Mouse (Mus musculus) left cerebral cortex, adult 2 months (tissue): ENCODE data around the gene Cog7. TPM values are rescaled to one million over a fixed set of nuclear protein-coding genes. Genes with fewer than 3 reads are reported as not detected.

Experiments
- DNase-seq, 2 experiments: peaks; one replicate each; pipeline ENCODE4 v3.0.0; 2021 to 2022; ENCODE audit warnings: low spot score in 2 of 2, mixed read lengths in 1 of 2; ENCODE audit errors: extremely low spot score in 1 of 2
- H3K27ac ChIP-seq: fragments of 200-600 bp; 2 replicates; pipeline ENCODE4 v1.8.1; 2022
- H3K4me3 ChIP-seq: fragments of 200-600 bp; 2 replicates; pipeline ENCODE4 v1.8.1; 2022
- CTCF ChIP-seq: fragments of 200-600 bp; IDR thresholded peaks from 2 replicates; pipeline ENCODE4 v1.8.1; 2022; ENCODE audit warnings: antibody characterized with exemption, mild to moderate bottlenecking, moderate library complexity
- intact Hi-C: fragments of 180-260 bp; cut with DNase I; formaldehyde crosslinking; loops from one replicate; pipeline ENCODE4 v1.15.1; 2025
- total RNA-seq, 2 experiments: library from RNA; stranded (reverse); gene quantifications; 2 replicates each; pipeline ENCODE4 v1.2.3; 2021

The Cog7 gene
- total RNA-seq, 2 experiments from 2014 or later: 45.5 to 45.8 TPM

GRCm38 (mm10) chr7:121873998-121874397, 107.5 kb downstream of the Cog7 start:
- no peak overlapping the region for H3K27ac ChIP-seq
- intact Hi-C loops: no loop called here
- TF ChIP-seq CTCF: no peak

GRCm38 (mm10) chr7:121871631-121872030, 109.9 kb downstream of the Cog7 start:
- DNase-seq: no peak
- Histone ChIP-seq H3K4me3 (no peak overlapping the region), H3K27ac (no peak overlapping the region)
- no peak for TF ChIP-seq CTCF
- intact Hi-C loops: no loop called here

More at GRCm38 (mm10) chr7:121873998-121874397, 107.5 kb downstream of the Cog7 start:
- no peak overlapping the region for H3K4me3 ChIP-seq
- no peak for DNase-seq

- intact Hi-C loops: no loop called here
- no peak within 1 kb of the TSS for H3K4me3 ChIP-seq
Observed at GRCm38 (mm10) chr7:121864858-121865585, 116.5 kb downstream of the Cog7 start, which contains the start of gene Scnn1b. TSS of gene Scnn1b (plus strand) at chr7:121865038.

GRCm38 (mm10) chr7:121858939-121859338, 122.6 kb downstream of the Cog7 start:
- DNase-seq: no peak
- Histone ChIP-seq H3K4me3 (no peak overlapping the region), H3K27ac (no peak overlapping the region)
- no peak; the same call in none of the 2 replicates for TF ChIP-seq CTCF
- intact Hi-C loops: no loop called here

More at GRCm38 (mm10) chr7:121864858-121865585, 116.5 kb downstream of the Cog7 start, which contains the start of gene Scnn1b:
- H3K27ac ChIP-seq: no peak within 1 kb of the TSS
- no peak for DNase-seq
- no peak for TF ChIP-seq CTCF

- DNase-seq: no peak
- no peak overlapping the region for H3K27ac ChIP-seq
- no peak overlapping the region for H3K4me3 ChIP-seq
- intact Hi-C loops: no loop called here
- no peak for TF ChIP-seq CTCF
Observed at GRCm38 (mm10) chr7:121857177-121857884, 124.2 kb downstream of the Cog7 start.

- intact Hi-C loops: no loop called here
- no peak for TF ChIP-seq CTCF
- no peak for DNase-seq
- Histone ChIP-seq H3K4me3 (no peak overlapping the region), H3K27ac (no peak overlapping the region)
Observed at GRCm38 (mm10) chr7:121848537-121849168, 132.9 kb downstream of the Cog7 start.

GRCm38 (mm10) chr7:121845964-121846363, 135.5 kb downstream of the Cog7 start:
- Histone ChIP-seq H3K27ac (no peak overlapping the region), H3K4me3 (no peak overlapping the region)
- DNase-seq: no peak
- intact Hi-C loops: no loop called here
- TF ChIP-seq CTCF: no peak

- H3K4me3 ChIP-seq: no peak overlapping the region
- H3K27ac ChIP-seq: no peak overlapping the region
- DNase-seq: no peak
- intact Hi-C loops: loop anchor here (5.0 kb wide), 1 partner anchor 95 kb away; no protein-coding TSS in a partner anchor
- TF ChIP-seq CTCF: no peak
Observed at GRCm38 (mm10) chr7:121842234-121842633, 139.3 kb downstream of the Cog7 start.

GRCm38 (mm10) chr7:121840810-121841209, 140.7 kb downstream of the Cog7 start:
- DNase-seq: peak; percentile 12 to 25
- no peak overlapping the region for H3K27ac ChIP-seq
- TF ChIP-seq CTCF: no peak

GRCm38 (mm10) chr7:121836827-121837226, 144.7 kb downstream of the Cog7 start:
- no peak for TF ChIP-seq CTCF
- intact Hi-C loops: no loop called here
- Histone ChIP-seq H3K27ac (no peak overlapping the region), H3K4me3 (no peak overlapping the region)
- no peak for DNase-seq

More at GRCm38 (mm10) chr7:121840810-121841209, 140.7 kb downstream of the Cog7 start:
- intact Hi-C loops: loop anchor here (5.0 kb wide), 1 partner anchor 96 kb away; no protein-coding TSS in a partner anchor
- no peak overlapping the region for H3K4me3 ChIP-seq

- Histone ChIP-seq H3K4me3 (no peak overlapping the region), H3K27ac (no peak overlapping the region)
- intact Hi-C loops: no loop called here
- no peak for DNase-seq
- no peak; the same call in 1 of the 2 replicates for TF ChIP-seq CTCF
Observed at GRCm38 (mm10) chr7:121835392-121835791, 146.1 kb downstream of the Cog7 start.

Other genes with a start within 250 kb of the Cog7 start
- under 1 TPM; 0.11 to 0.12 TPM for gene Scnn1g, start 247.2 kb downstream of the Cog7 start, total RNA-seq
- gene Scnn1b, start 116.7 kb downstream of the Cog7 start, total RNA-seq: not detected
- 10 to 100 TPM; 31.2 to 34.6 TPM for gene Gga2, start 39.5 kb upstream of the Cog7 start, total RNA-seq
- 10 to 100 TPM; 59.2 to 60.4 TPM for gene Ubfd1, start 85.5 kb upstream of the Cog7 start, total RNA-seq
- 1 to 10 TPM; 7.5 to 8.2 TPM for gene Ears2, start 85.6 kb upstream of the Cog7 start, total RNA-seq
- 100 to 1,000 TPM; 260 to 276 TPM for gene Ndufab1, start 120.2 kb upstream of the Cog7 start, total RNA-seq
- 1 to 10 TPM; 1.2 to 2.2 TPM for gene Palb2, start 151.3 kb upstream of the Cog7 start, total RNA-seq
- 10 to 100 TPM; 90.7 to 96.2 TPM for gene Dctn5, start 151.3 kb upstream of the Cog7 start, total RNA-seq
- 1 to 10 TPM; 1.5 to 1.7 TPM for gene Plk1, start 177.7 kb upstream of the Cog7 start, total RNA-seq
- under 1 TPM; 0.45 to 0.75 TPM for gene Ern2, start 204.5 kb upstream of the Cog7 start, total RNA-seq
- 1 to 10 TPM; 4.9 to 5.4 TPM for gene Chp2, start 237.8 kb upstream of the Cog7 start, total RNA-seq